12 mouse cellular contexts compared by ENCODE assay signal in the genomic region with DNA sequence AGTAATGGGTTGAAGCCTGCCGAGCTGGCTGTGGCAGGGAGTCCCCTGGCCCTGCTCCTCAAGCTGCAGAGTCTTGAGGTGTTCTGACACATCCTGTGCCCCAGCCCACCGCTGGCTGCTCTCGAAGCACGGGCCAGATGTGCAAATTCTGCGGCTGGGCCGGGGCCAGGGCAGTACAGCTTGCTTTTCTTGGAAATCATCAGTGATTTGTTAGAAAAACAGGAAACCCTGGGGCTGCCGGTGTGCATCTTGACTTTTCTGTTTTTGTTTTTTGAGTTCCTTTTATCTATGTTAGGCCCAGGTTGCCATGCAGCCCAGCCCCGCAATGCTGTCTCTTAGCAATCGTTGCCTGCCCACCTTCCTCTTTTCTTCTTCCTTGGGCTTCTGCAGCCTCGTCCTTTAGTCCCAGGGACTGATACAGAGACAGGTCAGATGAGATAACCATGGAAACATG. TPM values are rescaled to one million over a fixed set of nuclear protein-coding genes. Genes with fewer than 3 reads are reported as not detected.
DNase-seq lines count a peak whose midpoint lies in the region; ATAC-seq lines count a peak whose summit lies in the region.
"Had no signal": no experiment of that assay in that cellular context is flagged by ENCODE, and none has a peak within 500 bp of the region (broad histone marks: within the 10 kb centered on the region; RNA-seq: fewer than 3 reads in every experiment).

No protein-coding gene starts in this region.

- 0 out of 2 replicates have a peak overlapping the region, but pooled peaks have one; percentile 4 for H3K4me2 ChIP-seq in heart, embryonic 14.5 days (ENCODE audit: low read length)
- H3K4me2 ChIP-seq: limb, embryonic 15.5 days; neural tube, embryonic 12.5 days had no signal

- intact Hi-C loops in gastrocnemius, postnatal 14 days (cut with DNase I; ENCODE audit: low total_unique reads) = no loop called here

- H3K27ac ChIP-seq in heart, embryonic 14.5 days (replicated peaks in 1 of 2; ENCODE audit: control insufficient read depth in 1 of 2, insufficient read depth in 1 of 2, low read depth in 2 of 2, low read length in 2 of 2) = no peak overlapping the region
- H3K27ac ChIP-seq: limb, embryonic 15.5 days; neural tube, embryonic 12.5 days had no signal

- H3K4me1 ChIP-seq in heart, embryonic 14.5 days (ENCODE audit: control insufficient read depth in 2 of 2, insufficient read depth in 2 of 2, low read length in 2 of 2) = peaks cover 4 to 5% of the 10 kb centered on the region in 2 experiments; a peak in 2 of 4 replicates

- 38% methylated on average over 10 of the region's 10 CpGs for WGBS in heart, embryonic 14.5 days

- DNase-seq in gastrocnemius, postnatal 14 days = peak; percentile 17
- DNase-seq in gastrocnemius, adult 8-10 months (ENCODE audit: low spot score in 2 of 2) = no peak
- peak; percentile 90 for DNase-seq in CD4-positive, CD25-positive, alpha-beta regulatory T cell, adult 2 months (ENCODE audit: low read depth, low spot score)
- peak; percentile 93 for DNase-seq in naive thymus-derived CD4-positive, alpha-beta T cell, adult 2 months (ENCODE audit: low read depth)
- no peak for DNase-seq in gastrocnemius, postnatal 10 days
- no peak for DNase-seq in frontal cortex, adult 2 months (ENCODE audit: extremely low spot score in 1 of 2, low spot score in 1 of 2)
- no peak for DNase-seq in layer of hippocampus, adult 11-12 months (ENCODE audit: low spot score)
- DNase-seq: kidney, adult 2 months had no signal

- H3K9me3 ChIP-seq in heart, embryonic 14.5 days (ENCODE audit: control insufficient read depth, low read length) = no peaks in the 10 kb centered on the region
- H3K9me3 ChIP-seq: limb, embryonic 15.5 days; neural tube, embryonic 12.5 days had no signal

- H3K36me3 ChIP-seq in heart, embryonic 14.5 days (ENCODE audit: control insufficient read depth, insufficient read depth, low read length) = no peaks in the 10 kb centered on the region
- H3K36me3 ChIP-seq: limb, embryonic 15.5 days; neural tube, embryonic 12.5 days had no signal

- no peak overlapping the region for H3K4me3 ChIP-seq in heart, embryonic 14.5 days (ENCODE audit: control insufficient read depth in 1 of 2, insufficient read depth in 1 of 2, low read depth in 1 of 2, low read length in 2 of 2)
- H3K4me3 ChIP-seq: limb, embryonic 15.5 days; neural tube, embryonic 12.5 days had no signal

- H3K27me3 ChIP-seq in heart, embryonic 14.5 days (ENCODE audit: control insufficient read depth, insufficient read depth, low read length) = no peaks in the 10 kb centered on the region
- H3K27me3 ChIP-seq: limb, embryonic 15.5 days; neural tube, embryonic 12.5 days had no signal

- ATAC-seq in heart, embryonic 14.5 days (ENCODE audit: insufficient number of reproducible peaks, insufficient read depth, low FRiP score, low read depth) = 0 out of 2 replicates have a peak, but pooled peaks have one; percentile 47

- H3K9ac ChIP-seq in heart, embryonic 14.5 days (ENCODE audit: low read length) = no peak overlapping the region
- H3K9ac ChIP-seq: limb, embryonic 15.5 days; neural tube, embryonic 12.5 days had no signal

RNA-seq across cellular contexts. Expression of a gene that starts 19.4 kb away (rescaled TPM):
- under 1 TPM; 0.35 to 0.41 TPM for total RNA-seq in gastrocnemius, postnatal 14 days (2021)
- total RNA-seq in gastrocnemius, adult 8-10 months (2022) = under 1 TPM; 0.22 to 0.56 (median 0.43) TPM
- polyA plus RNA-seq in heart, embryonic 14.5 days (2014; fragmentation: Nextera tagmentation; extraction: Ambion mirVana) = 0.65 and 1.0 TPM in 2 replicates
- under 1 TPM; 0.52 to 0.54 TPM for total RNA-seq in gastrocnemius, postnatal 10 days (2021)
- 1.5 and 2.0 TPM in 2 replicates for polyA plus RNA-seq in frontal cortex, adult 2 months (2012; rRNA removed)

RNA-seq across cellular contexts. Expression of a gene that starts 50.7 kb away (rescaled TPM):
- 10 to 100 TPM in 1 of 2 experiments, 1 to 10 TPM in 1; 6.9 to 10.9 TPM for total RNA-seq in gastrocnemius, postnatal 14 days (2021)
- 1 to 10 TPM; 2.7 to 6.6 (median 4.9) TPM for total RNA-seq in gastrocnemius, adult 8-10 months (2022)
- 10.6 and 11.5 TPM in 2 replicates for polyA plus RNA-seq in heart, embryonic 14.5 days (2014; fragmentation: Nextera tagmentation; extraction: Ambion mirVana)
- total RNA-seq in gastrocnemius, postnatal 10 days (2021) = 10 to 100 TPM; 12.2 to 14.4 TPM
- polyA plus RNA-seq in frontal cortex, adult 2 months (2012; rRNA removed) = 6.0 and 6.2 TPM in 2 replicates

RNA-seq across cellular contexts. Expression of a gene that starts 51.5 kb away (rescaled TPM):
- 1 to 10 TPM; 2.7 to 2.9 TPM for total RNA-seq in gastrocnemius, postnatal 14 days (2021)
- 1 to 10 TPM in 1 of 4 experiments, under 1 TPM in 3; 0.58 to 1.2 (median 0.74) TPM for total RNA-seq in gastrocnemius, adult 8-10 months (2022)
- 2.8 and 6.2 TPM in 2 replicates for polyA plus RNA-seq in heart, embryonic 14.5 days (2014; fragmentation: Nextera tagmentation; extraction: Ambion mirVana)
- 1 to 10 TPM; 3.0 to 3.1 TPM for total RNA-seq in gastrocnemius, postnatal 10 days (2021)
- polyA plus RNA-seq in frontal cortex, adult 2 months (2012; rRNA removed) = 2.8 and 2.9 TPM in 2 replicates
- polyA plus RNA-seq: C2C12 had no signal

Comparison
In these comparisons a context has a peak if more than half of its experiments do, and no peak if none do; other contexts are left out.
1. DNase-seq: peak in gastrocnemius, postnatal 14 days (single experiment), CD4-positive, CD25-positive, alpha-beta regulatory T cell, adult 2 months (single experiment) and naive thymus-derived CD4-positive, alpha-beta T cell, adult 2 months (single experiment); none in gastrocnemius, adult 8-10 months (0 of 2), gastrocnemius, postnatal 10 days (single experiment), frontal cortex, adult 2 months (0 of 2) and layer of hippocampus, adult 11-12 months (single experiment).